Mouse (Mus musculus): ENCODE measurements around the gene Selenos. TPM values are rescaled to one million over a fixed set of nuclear protein-coding genes. Genes with fewer than 3 reads are reported as not detected.

The Selenos gene
- polyA plus RNA-seq, 1 experiment, result 50.9 TPM

DNA sequence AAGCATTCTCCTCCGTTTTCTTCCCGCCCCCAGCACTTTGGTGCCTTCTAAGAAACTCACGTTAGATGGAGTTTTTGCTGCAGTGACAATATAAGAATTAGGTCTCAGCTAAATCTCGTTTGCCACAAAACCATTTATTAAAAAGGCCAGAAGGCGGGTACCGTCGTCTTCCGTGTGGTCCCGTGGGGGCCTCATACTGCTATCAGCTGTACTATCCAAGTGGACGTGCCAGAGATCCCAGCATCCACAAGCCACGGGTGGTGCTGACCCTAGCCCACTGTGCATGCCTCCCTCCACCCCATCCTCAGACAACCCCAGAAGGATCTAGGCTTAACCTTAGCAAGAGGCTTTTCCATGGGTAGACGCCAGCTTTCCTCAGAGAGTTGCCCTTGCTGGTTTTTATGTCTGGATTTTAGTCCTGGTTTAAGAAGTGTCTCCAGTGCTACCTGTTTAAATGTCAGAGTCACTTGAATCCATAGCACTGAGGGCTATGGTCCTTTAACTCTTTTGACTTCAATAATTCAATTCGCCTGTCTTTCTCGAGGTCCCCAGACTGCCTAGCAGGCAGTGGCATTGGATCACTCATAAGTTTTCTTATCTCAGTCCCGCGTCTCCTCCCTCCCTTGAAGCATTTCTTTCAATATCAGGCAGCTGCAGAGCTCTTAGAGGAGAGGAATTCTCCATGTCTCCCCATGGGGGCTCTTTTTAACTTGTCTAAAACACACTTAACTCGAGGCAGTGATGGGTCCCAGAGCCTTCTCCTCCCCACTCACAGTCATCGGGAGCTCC lies 39.2 kb upstream of the Selenos start:
- Histone ChIP-seq H3K4me3 (no peak overlapping the region), H3K27me3 (ENCODE audit: control insufficient read depth, insufficient read depth, insufficient read length) (peaks cover 65% of the 10 kb centered on the region), H3K36me3 (ENCODE audit: control insufficient read depth, insufficient read depth) (no peaks in the 10 kb centered on the region), H3ac (ENCODE audit: control insufficient read depth, insufficient read length) (no peak overlapping the region), H3K4me2 (ENCODE audit: low read depth) (no peak overlapping the region), H3K79me2 (ENCODE audit: control insufficient read depth, insufficient read depth) (no peaks in the 10 kb centered on the region)
- no peak for TF ChIP-seq MYOG (IDR thresholded peaks at IDR 0.05; ENCODE audit: control insufficient read depth in 1 of 3, insufficient read depth in 1 of 3, insufficient read length in 2 of 3, low read depth in 2 of 3)
- TF ChIP-seq E2F4 (IDR thresholded peaks at IDR 0.05; ENCODE audit: insufficient read depth), result no peak
- no peak for TF ChIP-seq SRF (IDR thresholded peaks at IDR 0.05; ENCODE audit: control insufficient read depth, insufficient read length, low read depth)
- no peak for TF ChIP-seq POLR2AphosphoS2 (IDR thresholded peaks at IDR 0.05; ENCODE audit: insufficient read length, low read depth)
- TF ChIP-seq TCF12 (IDR thresholded peaks at IDR 0.05; ENCODE audit: insufficient read depth, poor library complexity, severe bottlenecking), result no peak
- TF ChIP-seq REST (IDR thresholded peaks at IDR 0.05; ENCODE audit: insufficient read depth, insufficient read length), result no peak
- TF ChIP-seq TCF3 (IDR thresholded peaks at IDR 0.05; ENCODE audit: insufficient read length, low read depth), result no peak
- no peak for TF ChIP-seq POLR2A (IDR thresholded peaks at IDR 0.05; ENCODE audit: insufficient read length, low read depth)
- TF ChIP-seq MAX (IDR thresholded peaks at IDR 0.05; ENCODE audit: low read depth), result no peak
- no peak for TF ChIP-seq CEBPB (IDR thresholded peaks at IDR 0.05; ENCODE audit: insufficient read depth, poor library complexity, severe bottlenecking)
- TF ChIP-seq MYOD1 (IDR thresholded peaks at IDR 0.05; ENCODE audit: control insufficient read depth in 1 of 3, insufficient read length in 2 of 3, low read depth in 2 of 3), result no peak
- TF ChIP-seq USF1 (IDR thresholded peaks at IDR 0.05; ENCODE audit: low read depth), result no peak

DNA sequence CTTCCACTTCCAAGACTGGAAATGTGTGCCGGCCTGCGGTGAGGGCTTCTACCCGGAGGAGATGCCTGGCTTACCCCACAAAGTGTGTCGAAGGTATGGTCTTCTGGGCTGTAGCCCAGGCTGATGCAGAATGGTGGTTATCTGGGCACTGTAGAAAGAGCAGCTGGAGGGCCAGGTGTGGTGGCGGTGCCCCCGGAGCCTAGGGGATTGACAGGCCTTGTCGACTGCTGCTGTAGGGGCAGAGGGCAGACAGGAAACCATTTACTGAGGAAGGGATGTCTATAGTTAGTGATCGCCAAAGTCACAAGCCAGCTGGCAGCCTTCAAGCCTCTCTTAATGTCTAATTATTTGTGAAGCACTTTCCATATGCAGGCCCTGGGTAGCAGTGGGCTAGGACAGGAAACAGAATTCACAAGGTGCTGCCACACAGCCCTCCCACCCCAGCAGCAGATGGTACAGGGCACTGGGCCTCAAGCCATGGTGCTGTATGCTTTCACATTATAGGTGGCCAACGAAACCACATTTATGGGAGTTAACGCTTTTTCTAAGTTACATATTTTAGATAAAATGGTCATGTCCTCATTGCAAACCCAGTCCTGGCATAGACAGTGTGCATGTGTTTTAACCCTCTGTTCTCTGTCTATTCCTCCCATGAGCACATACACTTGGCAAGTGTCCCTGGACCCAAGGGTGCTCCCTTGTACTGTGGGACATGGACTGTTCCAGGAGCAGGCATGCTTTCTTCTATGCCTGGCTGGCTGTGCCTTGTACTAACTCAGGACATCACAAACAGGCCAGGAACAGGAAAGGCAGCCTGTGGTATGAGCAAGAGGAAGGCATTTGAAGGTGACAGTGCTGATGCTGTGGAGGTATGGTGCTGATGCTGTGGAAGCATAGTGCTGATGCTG lies 35.6 kb upstream of the Selenos start, which contains the start of gene Gm45213:
Gm45213 (plus strand) TSS at position 51 of the 908 bp plus-strand sequence.
- H3ac ChIP-seq (ENCODE audit: control insufficient read depth, insufficient read length), result no peak within 1 kb of the TSS
- no peaks in the 10 kb centered on the region for H3K79me2 ChIP-seq (ENCODE audit: control insufficient read depth, insufficient read depth)
- H3K4me2 ChIP-seq (ENCODE audit: low read depth), result no peak within 1 kb of the TSS
- no peak for TF ChIP-seq REST (IDR thresholded peaks at IDR 0.05; ENCODE audit: insufficient read depth, insufficient read length)
- no peak for TF ChIP-seq TCF12 (IDR thresholded peaks at IDR 0.05; ENCODE audit: insufficient read depth, poor library complexity, severe bottlenecking)
- TF ChIP-seq CEBPB (IDR thresholded peaks at IDR 0.05; ENCODE audit: insufficient read depth, poor library complexity, severe bottlenecking), result no peak
- TF ChIP-seq SRF (IDR thresholded peaks at IDR 0.05; ENCODE audit: control insufficient read depth, insufficient read length, low read depth), result no peak
- TF ChIP-seq MYOD1 (IDR thresholded peaks at IDR 0.05; ENCODE audit: control insufficient read depth in 1 of 3, insufficient read length in 2 of 3, low read depth in 2 of 3), result no peak
- no peak for TF ChIP-seq TCF3 (IDR thresholded peaks at IDR 0.05; ENCODE audit: insufficient read length, low read depth)
- TF ChIP-seq POLR2A (IDR thresholded peaks at IDR 0.05; ENCODE audit: insufficient read length, low read depth), result no peak
- H3K27me3 ChIP-seq (ENCODE audit: control insufficient read depth, insufficient read depth, insufficient read length), result peaks cover 68% of the 10 kb centered on the region
- H3K4me3 ChIP-seq, result no peak within 1 kb of the TSS
- H3K36me3 ChIP-seq (ENCODE audit: control insufficient read depth, insufficient read depth), result no peaks in the 10 kb centered on the region

DNA sequence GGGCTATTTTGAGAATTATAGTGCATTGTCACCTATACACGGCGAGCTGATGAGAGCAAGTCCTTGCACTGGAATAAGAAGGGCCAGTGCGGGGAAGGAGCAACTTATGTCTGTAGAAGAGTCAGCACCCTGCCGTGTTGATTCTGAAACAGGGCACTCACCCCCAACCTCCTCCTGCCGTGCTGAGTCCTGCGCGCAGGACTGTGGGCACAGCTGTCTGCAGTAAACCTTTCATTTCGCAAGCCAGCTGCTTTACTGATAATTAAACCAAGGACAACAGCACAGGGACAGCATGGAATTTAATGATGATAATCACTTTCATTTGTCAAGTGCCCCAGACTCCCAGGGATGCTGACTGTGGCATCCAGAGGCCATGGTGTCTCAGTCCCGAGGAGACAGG lies 34.8 kb upstream of the Selenos start:
- no peaks in the 10 kb centered on the region for H3K79me2 ChIP-seq (ENCODE audit: control insufficient read depth, insufficient read depth)
- peaks cover 70% of the 10 kb centered on the region for H3K27me3 ChIP-seq (ENCODE audit: control insufficient read depth, insufficient read depth, insufficient read length)
- H3K4me3 ChIP-seq, result no peak overlapping the region
- H3K36me3 ChIP-seq (ENCODE audit: control insufficient read depth, insufficient read depth), result no peaks in the 10 kb centered on the region
- no peak overlapping the region for H3ac ChIP-seq (ENCODE audit: control insufficient read depth, insufficient read length)
- peak in 1 of 3 experiments; percentile 42 for TF ChIP-seq MYOD1 (IDR thresholded peaks at IDR 0.05; ENCODE audit: control insufficient read depth in 1 of 3, insufficient read length in 2 of 3, low read depth in 2 of 3)
- no peak for TF ChIP-seq MAX (IDR thresholded peaks at IDR 0.05; ENCODE audit: low read depth)
- TF ChIP-seq E2F4 (IDR thresholded peaks at IDR 0.05; ENCODE audit: insufficient read depth), result no peak
- TF ChIP-seq CEBPB (IDR thresholded peaks at IDR 0.05; ENCODE audit: insufficient read depth, poor library complexity, severe bottlenecking), result no peak
- TF ChIP-seq REST (IDR thresholded peaks at IDR 0.05; ENCODE audit: insufficient read depth, insufficient read length), result no peak
- no peak overlapping the region for H3K4me2 ChIP-seq (ENCODE audit: low read depth)

DNA sequence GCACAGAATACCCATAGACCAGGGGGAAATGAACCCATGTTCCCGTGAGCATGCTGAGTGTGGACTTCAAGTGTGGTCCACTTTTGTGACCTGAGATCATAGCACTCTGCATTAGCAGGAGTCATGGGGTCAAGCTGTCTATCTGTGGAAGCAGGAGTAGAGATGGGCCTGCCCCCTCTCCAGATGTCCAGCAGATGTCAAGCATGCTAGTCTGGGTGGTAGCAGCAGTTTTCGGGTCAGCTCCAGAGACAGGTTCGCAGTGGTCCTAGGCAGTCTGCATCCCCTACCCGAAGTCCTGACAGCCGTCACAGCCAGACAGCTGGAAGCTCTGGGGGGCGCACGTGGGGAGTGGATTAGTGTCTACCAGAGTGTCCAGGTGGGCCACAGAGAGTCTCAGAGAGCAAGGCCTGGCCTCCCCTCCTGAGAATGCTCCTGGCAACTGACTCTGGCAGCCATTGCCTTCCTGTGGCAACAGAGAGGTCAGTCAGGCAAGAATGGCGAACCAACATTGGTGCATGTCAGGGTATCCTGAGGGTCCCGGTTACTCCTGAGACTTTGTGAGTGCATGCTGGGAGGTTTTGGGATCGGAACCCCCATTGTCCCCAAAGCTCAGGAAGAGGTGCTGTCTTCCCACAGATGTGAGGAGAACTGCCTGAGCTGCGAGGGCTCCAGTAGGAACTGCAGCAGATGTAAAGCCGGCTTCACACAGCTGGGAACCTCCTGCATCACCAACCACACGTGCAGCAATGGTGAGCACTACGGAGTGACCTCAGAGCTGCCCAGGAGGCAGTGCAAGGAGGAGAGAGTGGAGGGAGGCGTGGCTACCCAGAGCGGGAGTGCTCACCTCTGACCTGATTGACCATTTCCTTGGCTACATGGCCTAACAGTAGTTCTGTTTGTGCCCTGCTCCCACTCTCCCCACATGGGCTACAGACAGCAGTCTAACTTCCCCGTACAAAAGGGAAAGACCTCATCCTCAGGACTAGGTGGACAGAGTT lies 32.2 kb upstream of the Selenos start:
- Histone ChIP-seq H3ac (ENCODE audit: control insufficient read depth, insufficient read length) (no peak overlapping the region), H3K36me3 (ENCODE audit: control insufficient read depth, insufficient read depth) (no peaks in the 10 kb centered on the region), H3K4me2 (ENCODE audit: low read depth) (no peak overlapping the region), H3K27me3 (ENCODE audit: control insufficient read depth, insufficient read depth, insufficient read length) (peaks cover 65% of the 10 kb centered on the region), H3K4me3 (no peak overlapping the region), H3K79me2 (ENCODE audit: control insufficient read depth, insufficient read depth) (no peaks in the 10 kb centered on the region)
- TF ChIP-seq POLR2AphosphoS2 (IDR thresholded peaks at IDR 0.05; ENCODE audit: insufficient read length, low read depth) (no peak), MAX (IDR thresholded peaks at IDR 0.05; ENCODE audit: low read depth) (no peak), MYOG (IDR thresholded peaks at IDR 0.05; ENCODE audit: control insufficient read depth in 1 of 3, insufficient read depth in 1 of 3, insufficient read length in 2 of 3, low read depth in 2 of 3) (no peak), SRF (IDR thresholded peaks at IDR 0.05; ENCODE audit: control insufficient read depth, insufficient read length, low read depth) (no peak), REST (IDR thresholded peaks at IDR 0.05; ENCODE audit: insufficient read depth, insufficient read length) (no peak), E2F4 (IDR thresholded peaks at IDR 0.05; ENCODE audit: insufficient read depth) (no peak), MYOD1 (IDR thresholded peaks at IDR 0.05; ENCODE audit: control insufficient read depth in 1 of 3, insufficient read length in 2 of 3, low read depth in 2 of 3) (no peak), TCF12 (IDR thresholded peaks at IDR 0.05; ENCODE audit: insufficient read depth, poor library complexity, severe bottlenecking) (no peak), USF1 (IDR thresholded peaks at IDR 0.05; ENCODE audit: low read depth) (no peak), TCF3 (IDR thresholded peaks at IDR 0.05; ENCODE audit: insufficient read length, low read depth) (no peak), CEBPB (IDR thresholded peaks at IDR 0.05; ENCODE audit: insufficient read depth, poor library complexity, severe bottlenecking) (no peak), POLR2A (IDR thresholded peaks at IDR 0.05; ENCODE audit: insufficient read length, low read depth) (no peak)
